Mouse (Mus musculus): ENCODE measurements around the gene Ptgis. TPM values are rescaled to one million over a fixed set of nuclear protein-coding genes. Genes with fewer than 3 reads are reported as not detected.

Gene Ptgis
- polyA plus RNA-seq (2015; fragmentation: Nextera tagmentation; extraction: Ambion mirVana): 8.9 and 9.5 TPM in 2 replicates

- WGBS: 5% methylated on average over 45 of the region's 45 CpGs
Observed at GRCm38 (mm10) chr2:167240008-167240964, at the start of gene Ptgis. Ptgis (minus strand) TSS chr2:167240604.

GRCm38 (mm10) chr2:167281461-167281860 is 41.1 kb upstream of the Ptgis start:
- no peak for ATAC-seq
- H3K4me2 ChIP-seq (replicated peaks; ENCODE audit: low read depth): no peak overlapping the region
- no peak overlapping the region for H3K4me3 ChIP-seq (ENCODE audit: low read depth, low read length)
- H3K9ac ChIP-seq (ENCODE audit: low read depth, low read length): no peak overlapping the region
- no peak for TF ChIP-seq CTCF (IDR thresholded peaks at IDR 0.05; ENCODE audit: low read depth)
- no peak overlapping the region for H3K27ac ChIP-seq (ENCODE audit: low read depth, low read length)
- H3K4me1 ChIP-seq (replicated peaks; ENCODE audit: control insufficient read depth, insufficient read depth, low read length): no peaks in the 10 kb centered on the region
- no peaks in the 10 kb centered on the region for H3K9me3 ChIP-seq (ENCODE audit: control insufficient read depth)
- no peaks in the 10 kb centered on the region for H3K36me3 ChIP-seq (ENCODE audit: control insufficient read depth, insufficient read depth)
- 92% methylated on average over 13 of the region's 13 CpGs for WGBS
- no peaks in the 10 kb centered on the region; the same call in 1 of the 2 replicates for H3K27me3 ChIP-seq (replicated peaks; ENCODE audit: control insufficient read depth, insufficient read depth, low read length)

More at GRCm38 (mm10) chr2:167240008-167240964, at the start of gene Ptgis:
- TF ChIP-seq CTCF (IDR thresholded peaks at IDR 0.05; ENCODE audit: low read depth): 0 out of 2 replicates have a peak, but pooled peaks have one; percentile 4
- ATAC-seq: no peak
- peaks cover 24% of the 10 kb centered on the region for H3K27me3 ChIP-seq (replicated peaks; ENCODE audit: control insufficient read depth, insufficient read depth, low read length)
- peak within 1 kb of the TSS; percentile 37; the same call in 1 of the 2 replicates for H3K9ac ChIP-seq (ENCODE audit: low read depth, low read length)
- no peak within 1 kb of the TSS; the same call in 1 of the 2 replicates for H3K27ac ChIP-seq (ENCODE audit: low read depth, low read length)
- H3K4me2 ChIP-seq (replicated peaks; ENCODE audit: low read depth): peak within 1 kb of the TSS; percentile 62
- H3K4me1 ChIP-seq (replicated peaks; ENCODE audit: control insufficient read depth, insufficient read depth, low read length): no peaks in the 10 kb centered on the region
- H3K36me3 ChIP-seq (ENCODE audit: control insufficient read depth, insufficient read depth): no peaks in the 10 kb centered on the region
- H3K9me3 ChIP-seq (ENCODE audit: control insufficient read depth): no peaks in the 10 kb centered on the region
- peak within 1 kb of the TSS; percentile 39 for H3K4me3 ChIP-seq (ENCODE audit: low read depth, low read length)

GRCm38 (mm10) chr2:167280986-167281310 is 40.5 kb upstream of the Ptgis start:
- no peaks in the 10 kb centered on the region for H3K4me1 ChIP-seq (replicated peaks; ENCODE audit: control insufficient read depth, insufficient read depth, low read length)
- H3K9me3 ChIP-seq (ENCODE audit: control insufficient read depth): no peaks in the 10 kb centered on the region
- WGBS: 66% methylated on average over 4 of the region's 4 CpGs
- H3K4me2 ChIP-seq (replicated peaks; ENCODE audit: low read depth): no peak overlapping the region; the same call in 1 of the 2 replicates
- no peak overlapping the region for H3K27ac ChIP-seq (ENCODE audit: low read depth, low read length)
- no peaks in the 10 kb centered on the region; the same call in 1 of the 2 replicates for H3K27me3 ChIP-seq (replicated peaks; ENCODE audit: control insufficient read depth, insufficient read depth, low read length)
- ATAC-seq: peak; percentile 67
- H3K9ac ChIP-seq (ENCODE audit: low read depth, low read length): no peak overlapping the region
- no peak for TF ChIP-seq CTCF (IDR thresholded peaks at IDR 0.05; ENCODE audit: low read depth)
- H3K4me3 ChIP-seq (ENCODE audit: low read depth, low read length): no peak overlapping the region
- no peaks in the 10 kb centered on the region for H3K36me3 ChIP-seq (ENCODE audit: control insufficient read depth, insufficient read depth)

GRCm38 (mm10) chr2:167280090-167280985 is 39.9 kb upstream of the Ptgis start:
- ATAC-seq: peak; percentile 68
- no peaks in the 10 kb centered on the region for H3K36me3 ChIP-seq (ENCODE audit: control insufficient read depth, insufficient read depth)
- no peaks in the 10 kb centered on the region; the same call in 1 of the 2 replicates for H3K27me3 ChIP-seq (replicated peaks; ENCODE audit: control insufficient read depth, insufficient read depth, low read length)
- no peaks in the 10 kb centered on the region for H3K4me1 ChIP-seq (replicated peaks; ENCODE audit: control insufficient read depth, insufficient read depth, low read length)
- TF ChIP-seq CTCF (IDR thresholded peaks at IDR 0.05; ENCODE audit: low read depth): peak; percentile 100
- no peaks in the 10 kb centered on the region for H3K9me3 ChIP-seq (ENCODE audit: control insufficient read depth)
- H3K9ac ChIP-seq (ENCODE audit: low read depth, low read length): no peak overlapping the region
- 43% methylated on average over 26 of the region's 26 CpGs for WGBS
- no peak overlapping the region for H3K27ac ChIP-seq (ENCODE audit: low read depth, low read length)
- no peak overlapping the region; the same call in 1 of the 2 replicates for H3K4me2 ChIP-seq (replicated peaks; ENCODE audit: low read depth)
- no peak overlapping the region for H3K4me3 ChIP-seq (ENCODE audit: low read depth, low read length)

GRCm38 (mm10) chr2:167278751-167279526 is 38.5 kb upstream of the Ptgis start:
- Histone ChIP-seq H3K4me1 (replicated peaks; ENCODE audit: control insufficient read depth, insufficient read depth, low read length) (no peaks in the 10 kb centered on the region), H3K9me3 (ENCODE audit: control insufficient read depth) (no peaks in the 10 kb centered on the region), H3K4me3 (ENCODE audit: low read depth, low read length) (no peak overlapping the region), H3K36me3 (ENCODE audit: control insufficient read depth, insufficient read depth) (no peaks in the 10 kb centered on the region), H3K27me3 (replicated peaks; ENCODE audit: control insufficient read depth, insufficient read depth, low read length) (no peaks in the 10 kb centered on the region; the same call in 1 of the 2 replicates), H3K27ac (ENCODE audit: low read depth, low read length) (no peak overlapping the region), H3K4me2 (replicated peaks; ENCODE audit: low read depth) (no peak overlapping the region), H3K9ac (ENCODE audit: low read depth, low read length) (no peak overlapping the region)
- peak; percentile 39; the same call in 1 of the 2 replicates for ATAC-seq
- peak; percentile 97 for TF ChIP-seq CTCF (IDR thresholded peaks at IDR 0.05; ENCODE audit: low read depth)
- WGBS: 55% methylated on average over 17 of the region's 17 CpGs

Data from intestine, postnatal 0 days (tissue).